Mouse (Mus musculus): ENCODE data around the gene Fgf5. TPM values are rescaled to one million over a fixed set of nuclear protein-coding genes. Genes with fewer than 3 reads are reported as not detected.

Gene Fgf5
- total RNA-seq, 2 experiments from 2014 or later, result not detected

- ATAC-seq (replicated peaks; ENCODE audit: low FRiP score, low TSS enrichment, poor library complexity, severe bottlenecking), result no peak
Observed at GRCm38 (mm10) chr5:98293049-98293715, 39.2 kb downstream of the Fgf5 start.

GRCm38 (mm10) chr5:98300079-98300478 lies 46.1 kb downstream of the Fgf5 start:
- no peak for ATAC-seq (replicated peaks; ENCODE audit: low FRiP score, low TSS enrichment, poor library complexity, severe bottlenecking)

GRCm38 (mm10) chr5:98305673-98306072 lies 51.7 kb downstream of the Fgf5 start:
- ATAC-seq (replicated peaks; ENCODE audit: low FRiP score, low TSS enrichment, poor library complexity, severe bottlenecking), result no peak

GRCm38 (mm10) chr5:98306528-98306927 lies 52.5 kb downstream of the Fgf5 start:
- no peak for ATAC-seq (replicated peaks; ENCODE audit: low FRiP score, low TSS enrichment, poor library complexity, severe bottlenecking)

DNA sequence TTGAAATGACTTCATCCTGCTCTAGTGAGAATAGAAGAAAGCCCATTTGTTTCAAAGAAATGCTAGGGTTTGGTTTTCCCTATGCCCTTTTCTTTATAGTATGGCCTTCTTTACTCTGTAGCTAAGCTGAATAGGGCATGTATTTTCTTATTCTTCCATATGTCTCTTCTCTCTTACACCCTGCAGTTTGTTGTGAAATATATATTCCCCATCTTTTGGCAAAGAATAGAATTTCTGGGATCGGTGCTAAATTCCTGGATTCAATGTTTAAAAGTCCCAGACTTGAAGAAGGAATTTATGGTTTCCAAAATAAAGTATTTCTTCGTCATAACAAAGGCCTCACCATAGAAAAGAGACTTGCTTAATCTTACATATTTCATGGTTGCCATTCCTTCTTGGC lies 72.6 kb downstream of the Fgf5 start:
- ATAC-seq (replicated peaks; ENCODE audit: low FRiP score, low TSS enrichment, poor library complexity, severe bottlenecking), result no peak

Other genes starting within 250 kb of the Fgf5 start
- 1.9 and 4.4 TPM in 2 replicates for gene Antxr2, start 223.1 kb upstream of the Fgf5 start, total RNA-seq (2014; fragmentation: Nextera tagmentation)
- 1.6 and 15.4 TPM in 2 replicates for gene Antxr2, start 223.1 kb upstream of the Fgf5 start, total RNA-seq (2017)
- not detected in 2 replicates for gene Prdm8, start 87.0 kb upstream of the Fgf5 start, total RNA-seq (2014; fragmentation: Nextera tagmentation)
- gene Prdm8, start 87.0 kb upstream of the Fgf5 start, total RNA-seq (2017), result not detected in 2 replicates
- not detected in 2 replicates for gene Cfap299, start 75.1 kb downstream of the Fgf5 start, total RNA-seq (2014; fragmentation: Nextera tagmentation)
- gene Cfap299, start 75.1 kb downstream of the Fgf5 start, total RNA-seq (2017), result not detected in 2 replicates

All from megakaryocyte-erythroid progenitor cell, adult 5-6 weeks (primary cell).